Mouse (Mus musculus): Measurements from ENCODE around the gene Doc2g. TPM values are rescaled to one million over a fixed set of nuclear protein-coding genes. Genes with fewer than 3 reads are reported as not detected.
"Not testable (repeated sequence)": the region's sequence is repeated elsewhere in the genome, so short reads cannot be mapped to it uniquely, and the experiment has no call there.

The Doc2g gene
- polyA plus RNA-seq, 1 experiment from 2014 or later = 4.1 TPM

GRCm38 (mm10) chr19:3964030-3964429, 39.1 kb upstream of the Doc2g start:
- Histone ChIP-seq H3K27ac (replicated peaks; ENCODE audit: low read depth, low read length) (no peak overlapping the region), H3K4me1 (ENCODE audit: control insufficient read depth, insufficient read depth, low read length) (no peaks in the 10 kb centered on the region), H3K4me3 (ENCODE audit: low read depth, low read length) (no peak overlapping the region), H3K9me3 (ENCODE audit: control insufficient read depth, low read length) (no peaks in the 10 kb centered on the region), H3K36me3 (ENCODE audit: control insufficient read depth, insufficient read depth, low read length) (no peaks in the 10 kb centered on the region), H3K4me2 (ENCODE audit: low read depth, severe bottlenecking) (no peak overlapping the region), H3K27me3 (ENCODE audit: control insufficient read depth, insufficient read depth, low read length) (no peaks in the 10 kb centered on the region), H3K9ac (ENCODE audit: low read length) (no peak overlapping the region)
- ATAC-seq (ENCODE audit: insufficient number of reproducible peaks, low FRiP score, low TSS enrichment, low read depth) (no peak), DNase-seq (ENCODE audit: low spot score) (no peak)
- WGBS = 77% methylated on average over 4 of the region's 4 CpGs

- 73% methylated on average over 11 of the region's 11 CpGs for WGBS
- DNase-seq (ENCODE audit: low spot score) (no peak), ATAC-seq (ENCODE audit: insufficient number of reproducible peaks, low FRiP score, low TSS enrichment, low read depth) (no peak)
- no peak overlapping the region for H3K4me2 ChIP-seq (ENCODE audit: low read depth, severe bottlenecking)
- no peaks in the 10 kb centered on the region for H3K27me3 ChIP-seq (ENCODE audit: control insufficient read depth, insufficient read depth, low read length)
- H3K9ac ChIP-seq (ENCODE audit: low read length) = no peak overlapping the region
- no peaks in the 10 kb centered on the region for H3K9me3 ChIP-seq (ENCODE audit: control insufficient read depth, low read length)
- no peaks in the 10 kb centered on the region for H3K4me1 ChIP-seq (ENCODE audit: control insufficient read depth, insufficient read depth, low read length)
- no peak overlapping the region for H3K4me3 ChIP-seq (ENCODE audit: low read depth, low read length)
- H3K36me3 ChIP-seq (ENCODE audit: control insufficient read depth, insufficient read depth, low read length) = no peaks in the 10 kb centered on the region
- no peak overlapping the region for H3K27ac ChIP-seq (replicated peaks; ENCODE audit: low read depth, low read length)
These were observed 36.6 kb upstream of the Doc2g start for GRCm38 (mm10) chr19:3966330-3967075.

- Histone ChIP-seq H3K27me3 (ENCODE audit: control insufficient read depth, insufficient read depth, low read length) (no peaks in the 10 kb centered on the region), H3K4me3 (ENCODE audit: low read depth, low read length) (no peak overlapping the region), H3K36me3 (ENCODE audit: control insufficient read depth, insufficient read depth, low read length) (no peaks in the 10 kb centered on the region), H3K4me2 (ENCODE audit: low read depth, severe bottlenecking) (no peak overlapping the region), H3K9me3 (ENCODE audit: control insufficient read depth, low read length) (no peaks in the 10 kb centered on the region), H3K27ac (replicated peaks; ENCODE audit: low read depth, low read length) (no peak overlapping the region), H3K4me1 (ENCODE audit: control insufficient read depth, insufficient read depth, low read length) (0 out of 2 replicates have a peak, but pooled peaks cover under 1% of the 10 kb centered on the region), H3K9ac (ENCODE audit: low read length) (no peak overlapping the region)
- DNase-seq (ENCODE audit: low spot score) (no peak), ATAC-seq (ENCODE audit: insufficient number of reproducible peaks, low FRiP score, low TSS enrichment, low read depth) (no peak)
- 57% methylated on average over 3 of the region's 3 CpGs for WGBS
These were observed 35.9 kb upstream of the Doc2g start for GRCm38 (mm10) chr19:3967258-3967657.

- ATAC-seq (ENCODE audit: insufficient number of reproducible peaks, low FRiP score, low TSS enrichment, low read depth) (no peak), DNase-seq (ENCODE audit: low spot score) (peak; percentile 47)
- Histone ChIP-seq H3K9me3 (ENCODE audit: control insufficient read depth, low read length) (no peaks in the 10 kb centered on the region), H3K27me3 (ENCODE audit: control insufficient read depth, insufficient read depth, low read length) (no peaks in the 10 kb centered on the region), H3K36me3 (ENCODE audit: control insufficient read depth, insufficient read depth, low read length) (no peaks in the 10 kb centered on the region), H3K9ac (ENCODE audit: low read length) (no peak within 1 kb of the TSS), H3K4me1 (ENCODE audit: control insufficient read depth, insufficient read depth, low read length) (0 out of 2 replicates have a peak, but pooled peaks cover 2% of the 10 kb centered on the region), H3K4me2 (ENCODE audit: low read depth, severe bottlenecking) (no peak within 1 kb of the TSS), H3K4me3 (ENCODE audit: low read depth, low read length) (no peak within 1 kb of the TSS), H3K27ac (replicated peaks; ENCODE audit: low read depth, low read length) (no peak within 1 kb of the TSS)
- WGBS = 25% methylated on average over 9 of the region's 9 CpGs
These were observed 30.9 kb upstream of the Doc2g start, which contains the start of gene Aldh3b2 for GRCm38 (mm10) chr19:3972229-3972628. Aldh3b2 (plus strand) TSS chr19:3972328.

GRCm38 (mm10) chr19:3974608-3975007, 28.5 kb upstream of the Doc2g start:
- not testable (repeated sequence) for H3K27me3 ChIP-seq (ENCODE audit: control insufficient read depth, insufficient read depth, low read length); H3K9me3 ChIP-seq (ENCODE audit: control insufficient read depth, low read length); H3K36me3 ChIP-seq (ENCODE audit: control insufficient read depth, insufficient read depth, low read length); DNase-seq (ENCODE audit: low spot score); H3K27ac ChIP-seq (replicated peaks; ENCODE audit: low read depth, low read length); H3K4me2 ChIP-seq (ENCODE audit: low read depth, severe bottlenecking); ATAC-seq (ENCODE audit: insufficient number of reproducible peaks, low FRiP score, low TSS enrichment, low read depth); H3K9ac ChIP-seq (ENCODE audit: low read length); H3K4me3 ChIP-seq (ENCODE audit: low read depth, low read length); H3K4me1 ChIP-seq (ENCODE audit: control insufficient read depth, insufficient read depth, low read length)
- 86% methylated on average over 6 of the region's 6 CpGs for WGBS

GRCm38 (mm10) chr19:3975866-3976265, 27.2 kb upstream of the Doc2g start:
- 69% methylated on average over 2 of the region's 2 CpGs for WGBS
- H3K36me3 ChIP-seq (ENCODE audit: control insufficient read depth, insufficient read depth, low read length) = no peaks in the 10 kb centered on the region
- no peak overlapping the region for H3K4me3 ChIP-seq (ENCODE audit: low read depth, low read length)
- no peak overlapping the region for H3K27ac ChIP-seq (replicated peaks; ENCODE audit: low read depth, low read length)
- H3K9ac ChIP-seq (ENCODE audit: low read length) = no peak overlapping the region
- ATAC-seq (ENCODE audit: insufficient number of reproducible peaks, low FRiP score, low TSS enrichment, low read depth) (no peak), DNase-seq (ENCODE audit: low spot score) (no peak)
- 0 out of 2 replicates have a peak, but pooled peaks cover 2% of the 10 kb centered on the region for H3K4me1 ChIP-seq (ENCODE audit: control insufficient read depth, insufficient read depth, low read length)
- no peaks in the 10 kb centered on the region for H3K27me3 ChIP-seq (ENCODE audit: control insufficient read depth, insufficient read depth, low read length)
- H3K9me3 ChIP-seq (ENCODE audit: control insufficient read depth, low read length) = no peaks in the 10 kb centered on the region
- no peak overlapping the region for H3K4me2 ChIP-seq (ENCODE audit: low read depth, severe bottlenecking)

- peak; percentile 69; the same call in 1 of the 2 replicates for ATAC-seq (ENCODE audit: insufficient number of reproducible peaks, low FRiP score, low TSS enrichment, low read depth)
- no peaks in the 10 kb centered on the region for H3K36me3 ChIP-seq (ENCODE audit: control insufficient read depth, insufficient read depth, low read length)
- H3K4me1 ChIP-seq (ENCODE audit: control insufficient read depth, insufficient read depth, low read length) = 0 out of 2 replicates have a peak, but pooled peaks cover 2% of the 10 kb centered on the region
- H3K9me3 ChIP-seq (ENCODE audit: control insufficient read depth, low read length) = no peaks in the 10 kb centered on the region
- H3K27ac ChIP-seq (replicated peaks; ENCODE audit: low read depth, low read length) = no peak overlapping the region
- H3K27me3 ChIP-seq (ENCODE audit: control insufficient read depth, insufficient read depth, low read length) = no peaks in the 10 kb centered on the region
- H3K4me2 ChIP-seq (ENCODE audit: low read depth, severe bottlenecking) = no peak overlapping the region
- H3K4me3 ChIP-seq (ENCODE audit: low read depth, low read length) = no peak overlapping the region
- WGBS = 9% methylated on average over 4 of the region's 4 CpGs
- DNase-seq (ENCODE audit: low spot score) = peak; percentile 86
- H3K9ac ChIP-seq (ENCODE audit: low read length) = no peak overlapping the region
These were observed 22.8 kb upstream of the Doc2g start for GRCm38 (mm10) chr19:3980309-3980708.

- Histone ChIP-seq H3K27ac (replicated peaks; ENCODE audit: low read depth, low read length) (no peak overlapping the region), H3K4me2 (ENCODE audit: low read depth, severe bottlenecking) (no peak overlapping the region), H3K4me1 (ENCODE audit: control insufficient read depth, insufficient read depth, low read length) (0 out of 2 replicates have a peak, but pooled peaks cover 4% of the 10 kb centered on the region), H3K4me3 (ENCODE audit: low read depth, low read length) (no peak overlapping the region), H3K9me3 (ENCODE audit: control insufficient read depth, low read length) (no peaks in the 10 kb centered on the region), H3K9ac (ENCODE audit: low read length) (no peak overlapping the region), H3K36me3 (ENCODE audit: control insufficient read depth, insufficient read depth, low read length) (no peaks in the 10 kb centered on the region), H3K27me3 (ENCODE audit: control insufficient read depth, insufficient read depth, low read length) (no peaks in the 10 kb centered on the region)
- WGBS = 69% methylated on average over 9 of the region's 9 CpGs
- ATAC-seq (ENCODE audit: insufficient number of reproducible peaks, low FRiP score, low TSS enrichment, low read depth) = no peak
- no peak for DNase-seq (ENCODE audit: low spot score)
These were observed 22.2 kb upstream of the Doc2g start for GRCm38 (mm10) chr19:3980917-3981316.

Measured in limb, embryonic 11.5 days (tissue).